Mouse (Mus musculus): ENCODE measurements around the gene Ankrd63. TPM values are rescaled to one million over a fixed set of nuclear protein-coding genes. Genes with fewer than 3 reads are reported as not detected.

Gene Ankrd63
- total and polyA plus RNA-seq, 2 experiments from 2014 or later, result 2.0 to 14.3 TPM

DNA sequence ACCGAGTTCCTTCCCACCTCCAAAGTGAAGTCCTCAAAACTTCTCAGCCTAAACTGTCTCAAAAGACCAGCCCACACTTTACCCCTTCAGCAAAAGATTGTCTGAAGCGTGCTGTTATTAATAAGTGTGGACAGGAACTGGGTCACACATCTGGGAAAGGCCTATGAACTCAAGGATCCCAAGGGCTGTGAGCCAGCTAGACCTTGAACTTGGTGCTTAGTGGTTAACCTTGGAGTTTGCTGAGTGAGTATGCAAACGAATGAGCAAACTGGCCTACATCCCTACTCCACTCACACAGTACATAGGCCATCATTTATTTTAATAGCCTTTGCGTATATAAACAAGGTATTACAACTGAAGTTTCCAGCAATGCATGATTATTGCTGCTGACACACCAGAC is 21.7 kb upstream of the Ankrd63 start:
- H3K27me3 ChIP-seq (ENCODE audit: control insufficient read depth, insufficient read depth, low read length), result no peaks in the 10 kb centered on the region
- peaks cover 23% of the 10 kb centered on the region for H3K4me1 ChIP-seq (ENCODE audit: control insufficient read depth, insufficient read depth)
- no peak overlapping the region for H3K9ac ChIP-seq (replicated peaks; ENCODE audit: low read depth, low read length)
- DNase-seq (ENCODE audit: low spot score) (no peak), ATAC-seq (ENCODE audit: insufficient read depth, low read depth) (no peak)
- WGBS, result 80% methylated on average over 4 of the region's 4 CpGs
- TF ChIP-seq CTCF (IDR thresholded peaks at IDR 0.05; ENCODE audit: low read depth) (no peak), EP300 (IDR thresholded peaks at IDR 0.05; ENCODE audit: low read depth) (no peak)
- H3K27ac ChIP-seq (ENCODE audit: low read depth), result no peak overlapping the region
- no peak overlapping the region for H3K4me2 ChIP-seq (ENCODE audit: low read depth, low read length)
- no peak overlapping the region for H3K4me3 ChIP-seq (ENCODE audit: low read depth, low read length)
- no peaks in the 10 kb centered on the region for H3K36me3 ChIP-seq (replicated peaks; ENCODE audit: control insufficient read depth, insufficient read depth, low read length)
- H3K9me3 ChIP-seq (replicated peaks; ENCODE audit: control insufficient read depth, low read length), result no peaks in the 10 kb centered on the region

DNA sequence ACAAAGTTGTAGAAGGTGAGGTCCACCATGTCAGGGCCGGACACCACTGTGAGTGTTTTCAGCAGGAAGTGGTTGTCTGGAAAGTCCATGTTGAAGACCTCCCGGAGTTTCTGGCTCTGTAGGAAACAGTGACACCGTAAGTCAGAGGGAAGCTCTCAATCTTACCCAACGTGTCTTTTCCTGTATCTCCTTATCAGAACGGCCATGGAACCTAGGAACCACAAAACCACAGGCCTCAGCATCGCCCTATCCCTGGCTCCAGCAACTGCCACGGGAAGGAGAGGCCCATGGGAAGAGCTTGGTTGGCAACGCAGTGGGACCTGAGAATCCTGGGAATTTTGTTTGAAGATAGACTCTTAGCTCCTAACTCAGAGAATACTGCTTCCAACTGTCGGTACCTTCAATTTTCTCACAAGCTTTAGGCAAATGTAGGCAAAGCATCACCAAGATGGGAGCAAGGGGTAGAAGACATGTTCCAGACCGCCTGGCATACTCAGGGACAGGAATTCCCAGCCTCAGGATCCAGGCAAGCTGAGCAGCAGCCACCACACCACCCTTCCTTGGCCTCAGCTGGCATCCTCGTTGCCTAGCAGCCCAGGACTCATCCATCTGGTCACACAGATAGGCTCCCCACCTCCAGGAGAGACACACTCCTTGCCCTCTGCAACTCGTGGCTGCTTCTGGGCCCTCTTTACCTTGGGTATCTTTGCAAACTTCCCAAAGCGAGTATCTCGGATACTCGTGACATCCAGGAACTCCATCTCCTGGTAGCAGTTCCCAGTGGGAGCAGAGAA is 20.1 kb upstream of the Ankrd63 start:
- TF ChIP-seq EP300 (IDR thresholded peaks at IDR 0.05; ENCODE audit: low read depth) (no peak), CTCF (IDR thresholded peaks at IDR 0.05; ENCODE audit: low read depth) (no peak)
- Histone ChIP-seq H3K9me3 (replicated peaks; ENCODE audit: control insufficient read depth, low read length) (no peaks in the 10 kb centered on the region), H3K4me2 (ENCODE audit: low read depth, low read length) (no peak overlapping the region), H3K27me3 (ENCODE audit: control insufficient read depth, insufficient read depth, low read length) (no peaks in the 10 kb centered on the region), H3K36me3 (replicated peaks; ENCODE audit: control insufficient read depth, insufficient read depth, low read length) (no peaks in the 10 kb centered on the region), H3K27ac (ENCODE audit: low read depth) (no peak overlapping the region), H3K9ac (replicated peaks; ENCODE audit: low read depth, low read length) (no peak overlapping the region), H3K4me3 (ENCODE audit: low read depth, low read length) (no peak overlapping the region), H3K4me1 (ENCODE audit: control insufficient read depth, insufficient read depth) (peaks cover 13% of the 10 kb centered on the region; the same call in 1 of the 2 replicates)
- no peak for ATAC-seq (ENCODE audit: insufficient read depth, low read depth)
- whole genome bisulfite sequencing, result 73% methylated on average over 15 of the region's 15 CpGs
- DNase-seq (ENCODE audit: low spot score), result no peak

DNA sequence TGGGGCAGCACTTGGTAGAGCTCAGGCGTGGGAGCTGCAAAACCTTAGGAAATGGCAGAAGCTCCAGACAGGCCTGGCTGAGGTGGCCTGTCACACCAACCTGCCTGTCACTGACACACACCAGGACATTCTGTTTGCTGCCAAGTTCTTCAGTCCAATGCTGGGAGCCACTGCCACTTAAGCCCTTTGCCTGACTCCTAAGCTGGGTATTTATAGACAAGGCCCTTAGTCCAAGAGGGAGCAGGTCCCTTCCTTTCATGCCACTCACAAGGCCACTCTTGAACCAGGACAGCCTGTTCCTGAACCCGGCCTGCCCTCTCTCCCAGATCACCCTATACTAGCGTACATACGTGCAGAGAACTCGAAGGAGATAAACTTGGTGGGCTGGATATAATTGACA is 12.9 kb upstream of the Ankrd63 start:
- Histone ChIP-seq H3K9ac (replicated peaks; ENCODE audit: low read depth, low read length) (no peak overlapping the region), H3K4me2 (ENCODE audit: low read depth, low read length) (no peak overlapping the region), H3K9me3 (replicated peaks; ENCODE audit: control insufficient read depth, low read length) (no peaks in the 10 kb centered on the region), H3K4me1 (ENCODE audit: control insufficient read depth, insufficient read depth) (peaks cover 31% of the 10 kb centered on the region), H3K27ac (ENCODE audit: low read depth) (peak overlapping the region; percentile 97), H3K27me3 (ENCODE audit: control insufficient read depth, insufficient read depth, low read length) (peaks cover 4% of the 10 kb centered on the region; the same call in 1 of the 2 replicates), H3K4me3 (ENCODE audit: low read depth, low read length) (no peak overlapping the region), H3K36me3 (replicated peaks; ENCODE audit: control insufficient read depth, insufficient read depth, low read length) (no peaks in the 10 kb centered on the region)
- ATAC-seq (ENCODE audit: insufficient read depth, low read depth), result peak; percentile 95
- 27% methylated on average over 5 of the region's 5 CpGs for WGBS
- TF ChIP-seq EP300 (IDR thresholded peaks at IDR 0.05; ENCODE audit: low read depth) (peak; percentile 99), CTCF (IDR thresholded peaks at IDR 0.05; ENCODE audit: low read depth) (no peak)
- DNase-seq (ENCODE audit: low spot score), result peak; percentile 96

DNA sequence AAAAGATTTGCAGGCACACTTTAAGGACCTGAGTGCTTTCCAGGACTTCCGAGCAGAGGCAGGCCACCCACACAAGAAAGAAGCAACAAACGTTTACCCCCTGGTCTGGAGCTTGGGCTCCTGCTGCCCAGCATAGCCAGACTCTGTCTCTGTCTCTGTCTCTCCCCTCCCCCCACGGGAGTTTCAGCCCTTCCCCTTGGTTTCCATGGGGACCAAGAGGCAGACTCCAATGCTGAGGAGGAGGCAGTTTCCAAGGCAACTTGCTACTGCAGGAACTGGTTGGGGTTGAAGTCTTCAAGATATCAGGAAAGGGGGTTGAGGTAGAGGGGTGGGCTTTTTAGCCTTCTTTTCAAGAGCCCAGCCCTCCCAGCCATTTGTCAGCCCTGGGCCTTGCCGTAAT is 10.5 kb upstream of the Ankrd63 start:
- H3K36me3 ChIP-seq (replicated peaks; ENCODE audit: control insufficient read depth, insufficient read depth, low read length), result no peaks in the 10 kb centered on the region
- H3K27me3 ChIP-seq (ENCODE audit: control insufficient read depth, insufficient read depth, low read length), result peaks cover 11% of the 10 kb centered on the region
- no peaks in the 10 kb centered on the region for H3K9me3 ChIP-seq (replicated peaks; ENCODE audit: control insufficient read depth, low read length)
- H3K4me2 ChIP-seq (ENCODE audit: low read depth, low read length), result no peak overlapping the region
- peaks cover 55% of the 10 kb centered on the region for H3K4me1 ChIP-seq (ENCODE audit: control insufficient read depth, insufficient read depth)
- no peak overlapping the region for H3K9ac ChIP-seq (replicated peaks; ENCODE audit: low read depth, low read length)
- no peak overlapping the region for H3K4me3 ChIP-seq (ENCODE audit: low read depth, low read length)
- ATAC-seq (ENCODE audit: insufficient read depth, low read depth) (no peak), DNase-seq (ENCODE audit: low spot score) (no peak)
- no peak for TF ChIP-seq EP300 (IDR thresholded peaks at IDR 0.05; ENCODE audit: low read depth)
- no peak for TF ChIP-seq CTCF (IDR thresholded peaks at IDR 0.05; ENCODE audit: low read depth)
- no peak overlapping the region for H3K27ac ChIP-seq (ENCODE audit: low read depth)
- 68% methylated on average over 4 of the region's 4 CpGs for WGBS

DNA sequence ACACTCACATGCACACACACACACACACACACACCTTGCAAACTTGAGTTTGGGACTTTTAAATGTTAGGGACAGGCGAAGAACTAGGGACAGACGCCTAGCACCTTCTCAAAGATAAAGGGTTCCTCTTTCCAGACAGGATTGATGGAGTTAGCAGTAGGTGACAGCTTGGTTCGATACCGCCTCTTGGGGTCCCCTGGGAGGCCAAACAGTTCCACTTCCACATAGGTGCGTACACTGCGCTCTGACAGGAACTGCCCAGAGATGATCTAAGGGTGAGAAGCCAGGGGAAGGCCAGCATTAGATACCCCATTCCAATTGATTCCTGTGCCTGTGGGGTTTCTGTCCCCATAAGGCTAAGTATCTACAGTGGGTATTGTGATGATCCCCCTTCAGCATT is 9.9 kb upstream of the Ankrd63 start:
- H3K9me3 ChIP-seq (replicated peaks; ENCODE audit: control insufficient read depth, low read length), result no peaks in the 10 kb centered on the region
- H3K4me1 ChIP-seq (ENCODE audit: control insufficient read depth, insufficient read depth), result peaks cover 59% of the 10 kb centered on the region
- ATAC-seq (ENCODE audit: insufficient read depth, low read depth) (no peak), DNase-seq (ENCODE audit: low spot score) (no peak)
- H3K4me2 ChIP-seq (ENCODE audit: low read depth, low read length), result no peak overlapping the region
- H3K27ac ChIP-seq (ENCODE audit: low read depth), result no peak overlapping the region
- H3K4me3 ChIP-seq (ENCODE audit: low read depth, low read length), result no peak overlapping the region
- TF ChIP-seq CTCF (IDR thresholded peaks at IDR 0.05; ENCODE audit: low read depth), result no peak
- TF ChIP-seq EP300 (IDR thresholded peaks at IDR 0.05; ENCODE audit: low read depth), result no peak
- no peak overlapping the region for H3K9ac ChIP-seq (replicated peaks; ENCODE audit: low read depth, low read length)
- H3K36me3 ChIP-seq (replicated peaks; ENCODE audit: control insufficient read depth, insufficient read depth, low read length), result no peaks in the 10 kb centered on the region
- 90% methylated on average over 6 of the region's 6 CpGs for WGBS
- H3K27me3 ChIP-seq (ENCODE audit: control insufficient read depth, insufficient read depth, low read length), result peaks cover 11% of the 10 kb centered on the region
